Mouse (Mus musculus): Measurements from ENCODE around the gene Gm10985. TPM values are rescaled to one million over a fixed set of nuclear protein-coding genes. Genes with fewer than 3 reads are reported as not detected.

Gm10985 gene
- polyA plus RNA-seq, 1 experiment, result not detected

DNA sequence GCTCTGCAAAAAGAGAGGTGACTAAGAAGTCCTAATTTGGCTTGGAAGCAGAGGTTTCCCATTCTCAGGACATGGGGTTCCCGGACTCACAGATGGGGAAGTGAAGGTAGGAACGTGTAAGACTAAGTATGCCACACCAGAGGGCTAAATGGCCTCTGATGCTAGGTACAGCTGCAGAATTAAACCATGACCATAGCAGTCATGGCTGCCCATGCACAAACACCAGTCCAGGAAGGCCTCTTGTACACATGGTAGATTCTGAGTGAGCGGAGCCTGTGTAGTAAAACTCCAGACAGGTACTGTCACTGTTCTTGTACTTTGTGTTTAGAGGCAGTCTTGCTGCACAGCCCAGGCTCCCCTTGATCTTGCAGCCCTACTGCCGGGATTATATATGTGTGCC, 9.4 kb downstream of the Gm10985 start:
- Histone ChIP-seq H3K4me2 (ENCODE audit: low read depth) (no peak overlapping the region), H3K27me3 (ENCODE audit: control insufficient read depth, insufficient read depth, insufficient read length) (no peaks in the 10 kb centered on the region), H3K36me3 (ENCODE audit: control insufficient read depth, insufficient read depth) (peaks cover 25% of the 10 kb centered on the region), H3K4me3 (no peak overlapping the region), H3ac (ENCODE audit: control insufficient read depth, insufficient read length) (no peak overlapping the region), H3K79me2 (ENCODE audit: control insufficient read depth, insufficient read depth) (no peaks in the 10 kb centered on the region)
- TF ChIP-seq POLR2A (IDR thresholded peaks at IDR 0.05; ENCODE audit: insufficient read length, low read depth) (no peak), POLR2AphosphoS2 (IDR thresholded peaks at IDR 0.05; ENCODE audit: insufficient read length, low read depth) (peak; percentile 64)

DNA sequence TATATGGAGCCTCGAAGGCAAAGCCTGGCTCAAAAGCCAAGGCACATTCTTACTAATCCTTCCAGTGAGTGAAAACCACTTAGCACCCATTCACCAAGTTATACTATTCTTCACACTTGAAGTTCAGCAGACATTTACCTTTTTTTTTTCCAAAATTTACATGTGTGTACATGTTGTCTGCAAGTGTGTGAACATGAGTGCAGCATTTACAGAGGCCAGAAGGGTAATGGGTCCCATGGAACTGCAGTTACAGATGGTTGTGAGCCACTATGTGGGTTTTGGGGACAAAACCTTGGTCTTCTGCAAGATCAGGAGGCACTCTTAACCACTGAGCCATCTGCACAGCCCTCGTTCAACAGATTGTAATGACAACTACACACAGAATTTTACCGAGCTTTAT, 9.9 kb downstream of the Gm10985 start:
- TF ChIP-seq POLR2A (IDR thresholded peaks at IDR 0.05; ENCODE audit: insufficient read length, low read depth) (no peak), POLR2AphosphoS2 (IDR thresholded peaks at IDR 0.05; ENCODE audit: insufficient read length, low read depth) (no peak), SRF (IDR thresholded peaks at IDR 0.05; ENCODE audit: control insufficient read depth, insufficient read length, low read depth) (no peak), CEBPB (IDR thresholded peaks at IDR 0.05; ENCODE audit: insufficient read depth, poor library complexity, severe bottlenecking) (no peak), MAX (IDR thresholded peaks at IDR 0.05; ENCODE audit: low read depth) (no peak), E2F4 (IDR thresholded peaks at IDR 0.05; ENCODE audit: insufficient read depth) (no peak), TCF12 (IDR thresholded peaks at IDR 0.05; ENCODE audit: insufficient read depth, poor library complexity, severe bottlenecking) (no peak), USF1 (IDR thresholded peaks at IDR 0.05; ENCODE audit: low read depth) (no peak), MYOD1 (IDR thresholded peaks at IDR 0.05; ENCODE audit: control insufficient read depth in 1 of 3, insufficient read length in 2 of 3, low read depth in 2 of 3) (no peak), TCF3 (IDR thresholded peaks at IDR 0.05; ENCODE audit: insufficient read length, low read depth) (no peak), REST (IDR thresholded peaks at IDR 0.05; ENCODE audit: insufficient read depth, insufficient read length) (no peak), MYOG (IDR thresholded peaks at IDR 0.05; ENCODE audit: control insufficient read depth in 1 of 3, insufficient read depth in 1 of 3, insufficient read length in 2 of 3, low read depth in 2 of 3) (no peak)
- peaks cover 29% of the 10 kb centered on the region for H3K36me3 ChIP-seq (ENCODE audit: control insufficient read depth, insufficient read depth)

DNA sequence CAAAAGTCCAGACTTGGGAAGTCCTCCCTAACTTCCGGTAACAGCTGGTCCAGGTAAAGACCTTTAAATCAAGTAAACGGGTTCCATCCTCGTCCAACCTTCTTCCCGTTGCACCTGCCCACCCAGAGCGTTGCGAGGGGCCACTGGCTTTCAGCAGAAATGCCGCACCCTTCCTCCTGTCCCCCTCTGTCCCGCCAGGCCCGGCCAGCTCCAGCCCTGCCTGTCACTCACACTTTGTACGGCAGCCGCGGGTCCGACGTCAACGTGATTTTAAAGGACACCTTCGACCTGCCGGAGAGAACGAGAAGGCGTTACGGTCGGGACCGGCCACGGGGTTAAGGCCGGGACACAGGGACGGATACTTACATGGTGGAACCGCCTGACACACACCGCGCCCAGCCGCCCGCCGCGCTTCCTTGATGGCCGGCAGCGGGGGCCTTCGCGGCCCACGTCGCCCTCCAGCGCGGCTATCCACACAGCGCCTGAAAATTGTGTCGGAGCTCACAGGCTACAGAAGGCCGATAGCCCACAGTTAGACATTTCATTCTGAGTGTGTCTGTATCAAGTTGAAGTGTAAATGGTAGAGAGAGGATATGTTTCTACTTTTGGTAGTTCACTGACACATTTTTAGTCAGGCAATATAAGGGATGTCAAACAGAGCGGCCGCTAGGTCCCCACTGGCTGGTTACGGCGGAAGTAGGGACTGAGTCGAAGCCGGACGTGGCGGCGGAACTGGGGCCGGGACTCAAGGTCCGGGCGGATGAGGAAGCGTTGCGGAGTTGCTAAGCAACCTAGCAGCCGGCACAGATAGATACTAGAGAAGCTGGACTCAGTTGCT, 18.7 kb downstream of the Gm10985 start, which contains the start of gene Ufm1:
TSS of gene Ufm1 (minus strand) at position 448 of the 838 bp plus-strand sequence.
- Histone ChIP-seq H3K79me2 (ENCODE audit: control insufficient read depth, insufficient read depth) (peaks cover 17% of the 10 kb centered on the region), H3K4me3 (peak within 1 kb of the TSS; percentile 91), H3K4me2 (ENCODE audit: low read depth) (peak within 1 kb of the TSS; percentile 90), H3ac (ENCODE audit: control insufficient read depth, insufficient read length) (peak within 1 kb of the TSS; percentile 89), H3K36me3 (ENCODE audit: control insufficient read depth, insufficient read depth) (peaks cover 21% of the 10 kb centered on the region), H3K27me3 (ENCODE audit: control insufficient read depth, insufficient read depth, insufficient read length) (no peaks in the 10 kb centered on the region)
- no peak for TF ChIP-seq REST (IDR thresholded peaks at IDR 0.05; ENCODE audit: insufficient read depth, insufficient read length)
- TF ChIP-seq TCF3 (IDR thresholded peaks at IDR 0.05; ENCODE audit: insufficient read length, low read depth), result no peak
- TF ChIP-seq TCF12 (IDR thresholded peaks at IDR 0.05; ENCODE audit: insufficient read depth, poor library complexity, severe bottlenecking), result no peak
- TF ChIP-seq MYOD1 (IDR thresholded peaks at IDR 0.05; ENCODE audit: control insufficient read depth in 1 of 3, insufficient read length in 2 of 3, low read depth in 2 of 3), result peak in 1 of 3 experiments; percentile 13
- TF ChIP-seq POLR2A (IDR thresholded peaks at IDR 0.05; ENCODE audit: insufficient read length, low read depth), result peak; percentile 58
- TF ChIP-seq E2F4 (IDR thresholded peaks at IDR 0.05; ENCODE audit: insufficient read depth), result no peak
- TF ChIP-seq SRF (IDR thresholded peaks at IDR 0.05; ENCODE audit: control insufficient read depth, insufficient read length, low read depth), result no peak
- TF ChIP-seq CEBPB (IDR thresholded peaks at IDR 0.05; ENCODE audit: insufficient read depth, poor library complexity, severe bottlenecking), result no peak
- peak; percentile 99 for TF ChIP-seq MAX (IDR thresholded peaks at IDR 0.05; ENCODE audit: low read depth)
- TF ChIP-seq POLR2AphosphoS2 (IDR thresholded peaks at IDR 0.05; ENCODE audit: insufficient read length, low read depth), result peak; percentile 68
- TF ChIP-seq USF1 (IDR thresholded peaks at IDR 0.05; ENCODE audit: low read depth), result no peak
- TF ChIP-seq MYOG (IDR thresholded peaks at IDR 0.05; ENCODE audit: control insufficient read depth in 1 of 3, insufficient read depth in 1 of 3, insufficient read length in 2 of 3, low read depth in 2 of 3), result no peak

More for the DNA sequence above, 9.9 kb downstream of the Gm10985 start:
- H3K79me2 ChIP-seq (ENCODE audit: control insufficient read depth, insufficient read depth), result no peaks in the 10 kb centered on the region
- no peak overlapping the region for H3ac ChIP-seq (ENCODE audit: control insufficient read depth, insufficient read length)
- no peak overlapping the region for H3K4me3 ChIP-seq
- no peaks in the 10 kb centered on the region for H3K27me3 ChIP-seq (ENCODE audit: control insufficient read depth, insufficient read depth, insufficient read length)
- no peak overlapping the region for H3K4me2 ChIP-seq (ENCODE audit: low read depth)

DNA sequence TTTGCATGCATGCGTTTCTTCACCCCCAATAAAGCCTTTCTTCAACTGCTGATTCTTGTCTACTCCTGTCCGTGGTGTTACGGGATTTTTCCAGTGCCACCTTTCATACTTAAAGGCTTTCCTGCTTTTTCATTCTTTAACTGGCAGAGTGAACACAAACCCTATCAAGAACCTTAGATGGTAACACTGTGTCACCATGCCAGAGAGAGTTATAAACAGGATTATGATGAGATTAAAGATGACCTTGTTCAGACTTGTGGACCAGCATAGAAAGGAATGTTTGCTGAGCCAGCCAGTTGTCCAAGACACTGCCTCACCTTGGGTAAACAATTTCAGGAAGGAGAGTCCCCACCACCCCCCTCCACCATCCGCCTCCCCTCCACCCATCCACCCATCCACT, 23.3 kb downstream of the Gm10985 start:
- no peak for TF ChIP-seq POLR2AphosphoS2 (IDR thresholded peaks at IDR 0.05; ENCODE audit: insufficient read length, low read depth)
- no peak for TF ChIP-seq POLR2A (IDR thresholded peaks at IDR 0.05; ENCODE audit: insufficient read length, low read depth)
- TF ChIP-seq E2F4 (IDR thresholded peaks at IDR 0.05; ENCODE audit: insufficient read depth), result no peak
- no peak for TF ChIP-seq USF1 (IDR thresholded peaks at IDR 0.05; ENCODE audit: low read depth)
- TF ChIP-seq MAX (IDR thresholded peaks at IDR 0.05; ENCODE audit: low read depth), result no peak
- no peak for TF ChIP-seq TCF12 (IDR thresholded peaks at IDR 0.05; ENCODE audit: insufficient read depth, poor library complexity, severe bottlenecking)
- no peak for TF ChIP-seq MYOG (IDR thresholded peaks at IDR 0.05; ENCODE audit: control insufficient read depth in 1 of 3, insufficient read depth in 1 of 3, insufficient read length in 2 of 3, low read depth in 2 of 3)
- TF ChIP-seq SRF (IDR thresholded peaks at IDR 0.05; ENCODE audit: control insufficient read depth, insufficient read length, low read depth), result no peak
- no peak for TF ChIP-seq REST (IDR thresholded peaks at IDR 0.05; ENCODE audit: insufficient read depth, insufficient read length)
- TF ChIP-seq TCF3 (IDR thresholded peaks at IDR 0.05; ENCODE audit: insufficient read length, low read depth), result no peak
- no peak for TF ChIP-seq CEBPB (IDR thresholded peaks at IDR 0.05; ENCODE audit: insufficient read depth, poor library complexity, severe bottlenecking)
- Histone ChIP-seq H3K4me2 (ENCODE audit: low read depth) (no peak overlapping the region), H3ac (ENCODE audit: control insufficient read depth, insufficient read length) (no peak overlapping the region), H3K4me3 (no peak overlapping the region), H3K27me3 (ENCODE audit: control insufficient read depth, insufficient read depth, insufficient read length) (no peaks in the 10 kb centered on the region), H3K36me3 (ENCODE audit: control insufficient read depth, insufficient read depth) (no peaks in the 10 kb centered on the region), H3K79me2 (ENCODE audit: control insufficient read depth, insufficient read depth) (peaks cover 3% of the 10 kb centered on the region)
